Mouse (Mus musculus) T-helper 17 cell (primary cell): ENCODE measurements around the gene Gpd1l.

ENCODE experiments used
- in situ Hi-C, 2 experiments: fragments of 300-600 bp; cut with MboI, MseI; formaldehyde crosslinking; loops; 1 replicate in 1 of 2; 2 replicates in 1 of 2; pipeline ENCODE4 v1.15.1; 2025; ENCODE audit warnings: high pct_unique_total_duplicates in 2 of 2

Gene Gpd1l

DNA sequence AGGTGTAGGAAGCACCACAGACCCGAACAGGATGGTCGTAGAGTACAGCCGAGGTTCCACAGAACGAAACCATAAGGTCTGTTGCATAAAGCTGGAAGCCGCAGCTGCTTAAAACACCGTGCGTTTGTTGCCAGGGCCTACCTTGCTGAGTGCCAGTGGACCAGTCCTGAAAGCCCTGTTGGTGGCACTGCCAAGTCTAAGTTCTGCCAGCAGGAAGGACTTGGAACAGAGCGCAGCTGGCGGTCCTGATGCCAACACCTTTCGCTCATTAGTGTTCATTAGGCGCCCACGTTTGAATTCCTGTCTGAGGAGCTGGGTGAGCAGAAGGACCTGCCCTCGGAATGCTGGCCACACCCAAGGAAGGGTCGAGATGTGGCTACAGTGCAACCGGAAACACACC, 80.5 kb downstream of the Gpd1l start:
- in situ Hi-C loops: loop anchor here in 1 of 2 experiments (10.0 kb wide), 2 partner anchors 1299 to 1509 kb away; no protein-coding TSS in a partner anchor

GRCm38 (mm10) chr9:114851419-114852190, 82.2 kb downstream of the Gpd1l start:
- in situ Hi-C loops: loop anchor here in 1 of 2 experiments (10.0 kb wide), 2 partner anchors 1297 to 1507 kb away; no protein-coding TSS in a partner anchor
